Mouse (Mus musculus) ES-E14 (cell line): ENCODE measurements at regions not wholly inside any gene's neighbourhood (a gene's known extent, or its start where the extent isn't known, plus 50 kb on each side); places are given as distances from the start of the nearest gene placed in this dataset.
"Not testable (repeated sequence)": the region's sequence is repeated elsewhere in the genome, so short reads cannot be mapped to it uniquely, and the experiment has no call there.

Source experiments
- HCFC1 ChIP-seq: IDR thresholded peaks from 2 replicates; pipeline ENCODE4 v1.6.1; 2012; ENCODE audit warnings: low read length, inconsistent platforms, borderline replicate concordance; ENCODE audit not compliant: insufficient read depth
- ZC3H11A ChIP-seq: IDR thresholded peaks from 2 replicates; pipeline ENCODE4 v1.6.1; 2012; ENCODE audit warnings: low read depth, mild to moderate bottlenecking, inconsistent platforms, low read length, borderline replicate concordance
- ZNF384 ChIP-seq: IDR thresholded peaks from 2 replicates; pipeline ENCODE4 v1.6.1; 2012; ENCODE audit warnings: low read depth, low read length, inconsistent platforms

GRCm38 (mm10) chr1:42607466-42608043 lies 88.0 kb upstream of the Pou3f3 start:
- not testable (repeated sequence) for TF ChIP-seq ZNF384, ZC3H11A, HCFC1
